Mouse (Mus musculus): ENCODE results near the gene Cox8b. TPM values are rescaled to one million over a fixed set of nuclear protein-coding genes. Genes with fewer than 3 reads are reported as not detected.
A peak's percentile ranks its signal among the peaks of the same experiment; 100 is the strongest.

Cox8b gene
- polyA plus RNA-seq, 1 experiment from 2014 or later: 0.39 TPM

DNA sequence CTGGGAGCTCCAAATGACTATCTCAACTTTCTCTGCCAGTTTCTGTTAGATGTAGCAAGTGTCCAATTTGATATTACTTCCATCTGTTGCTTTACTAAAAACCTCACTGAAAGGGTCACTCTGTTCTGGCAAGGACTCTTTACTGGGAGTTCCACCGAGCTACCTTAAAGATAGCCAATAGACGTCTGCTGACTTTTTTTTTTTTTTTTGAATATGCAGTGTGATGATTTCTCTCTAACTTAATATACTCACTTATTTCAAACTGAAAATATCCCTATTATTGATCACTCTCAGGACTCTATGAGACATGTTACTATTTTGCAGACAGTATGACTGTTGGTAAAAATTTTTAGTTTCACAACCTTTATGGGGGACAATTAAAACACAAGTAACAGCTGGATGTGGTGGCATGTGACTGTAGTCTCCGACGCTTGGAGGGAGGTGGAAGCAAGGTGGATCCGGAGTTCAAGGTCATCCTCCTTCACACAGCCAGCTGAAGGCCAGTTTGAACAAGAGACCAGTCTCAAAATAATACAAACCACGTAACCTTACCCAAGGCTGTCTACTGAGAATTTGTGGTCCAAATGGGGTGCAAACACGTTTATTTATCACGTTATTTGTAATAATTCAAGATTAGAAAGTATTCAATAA is 19.3 kb downstream of the Cox8b start:
- 0 out of 2 replicates have a peak, but pooled peaks cover 3% of the 10 kb centered on the region for H3K4me1 ChIP-seq (replicated peaks; ENCODE audit: insufficient read depth, low read length)

DNA sequence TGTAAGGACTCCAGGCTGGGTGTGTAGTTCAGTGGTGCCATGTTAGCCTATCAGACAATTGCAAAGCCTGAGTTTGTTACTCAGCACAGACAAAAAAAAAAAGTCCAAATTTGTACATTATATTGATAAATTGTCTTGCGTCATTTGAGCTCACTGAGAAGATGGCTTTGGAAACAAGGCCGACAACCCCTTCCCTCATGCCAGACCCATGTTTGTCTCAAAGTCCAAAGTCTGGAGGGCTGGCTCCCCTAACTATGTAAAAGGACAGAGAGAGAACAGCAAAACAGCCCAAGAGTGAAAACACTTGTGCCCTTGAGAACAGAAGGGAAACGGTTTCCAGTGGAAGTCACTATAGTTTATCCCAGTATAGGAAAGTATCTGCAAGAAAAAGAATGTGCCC is 19.8 kb downstream of the Cox8b start:
- DNase-seq (ENCODE audit: low spot score): no peak
- Histone ChIP-seq H3K9me3 (replicated peaks; ENCODE audit: low read length) (no peaks in the 10 kb centered on the region), H3K4me1 (replicated peaks; ENCODE audit: insufficient read depth, low read length) (0 out of 2 replicates have a peak, but pooled peaks cover 3% of the 10 kb centered on the region), H3K27ac (peak overlapping the region; percentile 42; the same call in 1 of the 2 replicates), H3K4me2 (ENCODE audit: low read length) (peak overlapping the region; percentile 89; the same call in 1 of the 2 replicates), H3K36me3 (ENCODE audit: insufficient read depth, low read length) (peaks cover 8% of the 10 kb centered on the region; the same call in 1 of the 2 replicates), H3K9ac (ENCODE audit: low read depth, low read length) (no peak overlapping the region), H3K4me3 (replicated peaks; ENCODE audit: low read depth, low read length) (no peak overlapping the region), H3K27me3 (ENCODE audit: insufficient read depth, low read length) (no peaks in the 10 kb centered on the region)
- no peak for TF ChIP-seq CTCF (IDR thresholded peaks at IDR 0.05; ENCODE audit: low read depth)
- no peak for ATAC-seq (replicated peaks; ENCODE audit: low FRiP score, low read depth)
- WGBS: 72% methylated on average over 3 of the region's 3 CpGs

More for the DNA sequence above, 19.3 kb downstream of the Cox8b start:
- H3K36me3 ChIP-seq (ENCODE audit: insufficient read depth, low read length): peaks cover 8% of the 10 kb centered on the region; the same call in 1 of the 2 replicates
- WGBS: 10% methylated on average over 8 of the region's 8 CpGs
- no peaks in the 10 kb centered on the region for H3K27me3 ChIP-seq (ENCODE audit: insufficient read depth, low read length)
- H3K9me3 ChIP-seq (replicated peaks; ENCODE audit: low read length): no peaks in the 10 kb centered on the region
- H3K4me3 ChIP-seq (replicated peaks; ENCODE audit: low read depth, low read length): peak overlapping the region; percentile 85
- ATAC-seq (replicated peaks; ENCODE audit: low FRiP score, low read depth) (no peak), DNase-seq (ENCODE audit: low spot score) (peak; percentile 13)
- H3K4me2 ChIP-seq (ENCODE audit: low read length): peak overlapping the region; percentile 89
- peak overlapping the region; percentile 92 for H3K27ac ChIP-seq
- no peak for TF ChIP-seq CTCF (IDR thresholded peaks at IDR 0.05; ENCODE audit: low read depth)
- peak overlapping the region; percentile 86 for H3K9ac ChIP-seq (ENCODE audit: low read depth, low read length)

DNA sequence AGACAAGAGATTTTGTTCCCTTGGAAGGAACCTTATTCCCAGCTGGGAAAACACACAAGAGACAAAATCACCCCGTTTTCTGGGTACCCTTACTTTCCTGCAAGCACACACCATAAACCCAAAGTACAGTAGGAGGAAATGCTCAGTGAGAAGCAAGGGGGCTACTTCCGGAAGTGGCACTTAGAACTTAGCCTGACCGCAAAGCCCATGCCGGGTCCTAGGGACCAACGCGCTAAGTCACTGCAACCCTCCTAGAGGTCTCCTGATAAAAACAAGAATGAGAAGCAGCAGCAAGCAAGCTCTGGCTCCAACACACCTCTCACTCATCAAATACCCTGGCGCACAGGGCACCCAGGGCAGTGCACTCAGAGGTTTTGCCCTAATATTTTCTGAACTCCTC is 20.9 kb downstream of the Cox8b start:
- no peak for ATAC-seq (replicated peaks; ENCODE audit: low FRiP score, low read depth)

DNA sequence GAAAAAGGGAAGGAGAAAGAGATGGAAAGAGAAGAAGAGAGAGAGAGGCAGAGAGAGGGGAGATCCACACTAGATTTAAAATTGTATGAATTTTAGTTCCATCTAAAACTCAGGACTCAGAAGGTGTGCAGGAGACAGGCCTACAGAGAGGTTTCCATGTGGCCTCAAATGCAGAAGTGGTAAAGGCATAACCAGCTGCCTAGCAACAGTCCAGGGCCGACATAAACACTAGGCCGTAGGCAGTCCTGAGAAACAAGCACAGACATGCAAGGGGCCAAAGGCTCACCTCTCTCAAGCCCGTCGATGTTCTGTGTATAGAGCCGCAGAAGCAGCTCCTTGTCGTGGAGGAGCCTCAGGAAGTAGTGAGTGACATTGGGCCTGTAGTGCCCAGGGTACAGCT is 22.9 kb downstream of the Cox8b start:
- Histone ChIP-seq H3K4me1 (replicated peaks; ENCODE audit: insufficient read depth, low read length) (0 out of 2 replicates have a peak, but pooled peaks cover 3% of the 10 kb centered on the region), H3K27ac (no peak overlapping the region), H3K9ac (ENCODE audit: low read depth, low read length) (no peak overlapping the region), H3K4me2 (ENCODE audit: low read length) (no peak overlapping the region), H3K27me3 (ENCODE audit: insufficient read depth, low read length) (no peaks in the 10 kb centered on the region), H3K4me3 (replicated peaks; ENCODE audit: low read depth, low read length) (no peak overlapping the region), H3K9me3 (replicated peaks; ENCODE audit: low read length) (no peaks in the 10 kb centered on the region), H3K36me3 (ENCODE audit: insufficient read depth, low read length) (peaks cover 20% of the 10 kb centered on the region)
- ATAC-seq (replicated peaks; ENCODE audit: low FRiP score, low read depth): no peak
- 92% methylated on average over 6 of the region's 6 CpGs for WGBS
- DNase-seq (ENCODE audit: low spot score): no peak
- TF ChIP-seq CTCF (IDR thresholded peaks at IDR 0.05; ENCODE audit: low read depth): no peak

More for the DNA sequence above, 20.9 kb downstream of the Cox8b start:
- H3K4me1 ChIP-seq (replicated peaks; ENCODE audit: insufficient read depth, low read length): 0 out of 2 replicates have a peak, but pooled peaks cover 3% of the 10 kb centered on the region
- no peak overlapping the region for H3K27ac ChIP-seq
- H3K36me3 ChIP-seq (ENCODE audit: insufficient read depth, low read length): peaks cover 13% of the 10 kb centered on the region
- no peak overlapping the region for H3K4me2 ChIP-seq (ENCODE audit: low read length)
- no peak overlapping the region for H3K4me3 ChIP-seq (replicated peaks; ENCODE audit: low read depth, low read length)
- DNase-seq (ENCODE audit: low spot score): no peak
- no peak overlapping the region for H3K9ac ChIP-seq (ENCODE audit: low read depth, low read length)
- WGBS: 91% methylated on average over 7 of the region's 7 CpGs
- H3K9me3 ChIP-seq (replicated peaks; ENCODE audit: low read length): no peaks in the 10 kb centered on the region
- no peaks in the 10 kb centered on the region for H3K27me3 ChIP-seq (ENCODE audit: insufficient read depth, low read length)
- no peak for TF ChIP-seq CTCF (IDR thresholded peaks at IDR 0.05; ENCODE audit: low read depth)

DNA sequence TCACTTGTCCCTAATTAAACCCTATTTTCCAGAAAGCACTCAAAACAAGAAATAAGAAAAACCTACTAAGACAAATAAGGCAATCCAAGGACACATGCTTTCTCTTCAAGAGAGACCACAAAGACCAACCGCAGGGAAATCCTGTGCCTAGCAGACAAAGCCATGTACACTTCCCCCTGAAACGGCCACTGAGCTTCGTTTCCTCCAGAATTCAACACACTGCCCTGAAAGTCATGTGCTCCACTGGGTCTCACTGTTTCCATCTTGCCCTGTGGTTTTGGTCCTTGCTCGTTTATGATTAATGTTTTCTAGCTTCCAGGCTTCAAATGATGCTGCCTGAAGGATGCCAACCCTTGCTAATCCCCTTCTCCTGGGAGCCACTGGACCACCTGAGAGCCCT is 26.0 kb downstream of the Cox8b start:
- 91% methylated on average over 4 of the region's 4 CpGs for WGBS
- H3K36me3 ChIP-seq (ENCODE audit: insufficient read depth, low read length): peaks cover 22% of the 10 kb centered on the region
- no peak for DNase-seq (ENCODE audit: low spot score)

DNA sequence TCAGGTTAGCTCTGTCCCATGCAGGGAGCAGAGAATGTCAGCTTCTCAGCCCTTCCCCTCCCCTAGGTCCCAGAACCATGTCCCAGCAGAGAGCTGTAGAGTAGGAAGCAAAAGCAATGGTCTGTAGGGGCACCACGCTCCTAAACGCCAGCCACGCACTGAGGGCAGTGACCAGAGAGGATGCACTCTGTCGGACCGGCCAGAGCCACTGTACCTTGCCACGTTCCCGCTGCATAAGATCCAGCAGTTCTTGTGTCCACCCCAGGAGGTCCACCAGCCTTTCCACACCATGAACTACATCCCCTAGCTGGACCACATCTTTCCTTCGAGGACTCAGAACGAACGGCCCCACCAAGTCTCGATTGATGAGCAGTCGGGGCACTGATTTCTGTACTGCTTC is 35.5 kb downstream of the Cox8b start:
- Histone ChIP-seq H3K4me2 (ENCODE audit: low read length) (no peak overlapping the region), H3K9me3 (replicated peaks; ENCODE audit: low read length) (no peaks in the 10 kb centered on the region), H3K9ac (ENCODE audit: low read depth, low read length) (no peak overlapping the region), H3K27ac (no peak overlapping the region), H3K4me1 (replicated peaks; ENCODE audit: insufficient read depth, low read length) (no peaks in the 10 kb centered on the region), H3K4me3 (replicated peaks; ENCODE audit: low read depth, low read length) (no peak overlapping the region), H3K36me3 (ENCODE audit: insufficient read depth, low read length) (peaks cover 48% of the 10 kb centered on the region), H3K27me3 (ENCODE audit: insufficient read depth, low read length) (no peaks in the 10 kb centered on the region)
- WGBS: 89% methylated on average over 12 of the region's 12 CpGs
- TF ChIP-seq CTCF (IDR thresholded peaks at IDR 0.05; ENCODE audit: low read depth): no peak
- ATAC-seq (replicated peaks; ENCODE audit: low FRiP score, low read depth) (no peak), DNase-seq (ENCODE audit: low spot score) (no peak)

More for the DNA sequence above, 26.0 kb downstream of the Cox8b start:
- Histone ChIP-seq H3K27me3 (ENCODE audit: insufficient read depth, low read length) (no peaks in the 10 kb centered on the region), H3K4me2 (ENCODE audit: low read length) (no peak overlapping the region), H3K4me3 (replicated peaks; ENCODE audit: low read depth, low read length) (no peak overlapping the region), H3K27ac (no peak overlapping the region), H3K9me3 (replicated peaks; ENCODE audit: low read length) (no peaks in the 10 kb centered on the region), H3K9ac (ENCODE audit: low read depth, low read length) (no peak overlapping the region), H3K4me1 (replicated peaks; ENCODE audit: insufficient read depth, low read length) (no peaks in the 10 kb centered on the region)
- TF ChIP-seq CTCF (IDR thresholded peaks at IDR 0.05; ENCODE audit: low read depth): no peak
- ATAC-seq (replicated peaks; ENCODE audit: low FRiP score, low read depth): no peak
